Mouse (Mus musculus) intestine, embryonic 15.5 days (tissue): ENCODE results near the gene Uqcrh. TPM values are rescaled to one million over a fixed set of nuclear protein-coding genes. Genes with fewer than 3 reads are reported as not detected.

ENCODE experiments used
- polyA plus RNA-seq: library from polyadenylated mRNA; unstranded; fragments of >200 nt; fragmentation: Nextera tagmentation; extraction: Ambion mirVana; gene quantifications from 2 replicates; pipeline ENCODE4 v1.2.1, GENCODE M21; 2015

Uqcrh gene
- polyA plus RNA-seq, 1 experiment from 2014 or later, result 636 TPM

Other genes with a start within 250 kb of the Uqcrh start
- 12.4 and 15.9 TPM in 2 replicates for gene Mob3c, start 247.0 kb downstream of the Uqcrh start, polyA plus RNA-seq
- gene Mknk1, start 235.9 kb downstream of the Uqcrh start, polyA plus RNA-seq, result 26.9 and 36.8 TPM in 2 replicates
- not detected in 2 replicates for gene Kncn, start 190.7 kb downstream of the Uqcrh start, polyA plus RNA-seq
- not detected in 2 replicates for gene 6430628N08Rik, start 184.4 kb downstream of the Uqcrh start, polyA plus RNA-seq
- gene Dmbx1, start 135.1 kb downstream of the Uqcrh start, polyA plus RNA-seq, result not detected in 2 replicates
- gene Faah, start 57.1 kb downstream of the Uqcrh start, polyA plus RNA-seq, result 48.2 and 57.6 TPM in 2 replicates
- 30.1 and 31.0 TPM in 2 replicates for gene Nsun4, start 21.2 kb downstream of the Uqcrh start, polyA plus RNA-seq
- 70.9 and 71.6 TPM in 2 replicates for gene Lrrc41, start 198 bp upstream of the Uqcrh start, polyA plus RNA-seq
- gene Rad54l, start 48.6 kb upstream of the Uqcrh start, polyA plus RNA-seq, result 26.7 and 27.1 TPM in 2 replicates
- 45.8 and 48.0 TPM in 2 replicates for gene Pomgnt1, start 48.8 kb upstream of the Uqcrh start, polyA plus RNA-seq
- gene Lurap1, start 76.3 kb upstream of the Uqcrh start, polyA plus RNA-seq, result 1.5 and 1.6 TPM in 2 replicates
- gene Tspan1, start 92.5 kb upstream of the Uqcrh start, polyA plus RNA-seq, result 35.7 and 43.6 TPM in 2 replicates
- not detected in 2 replicates for gene 1700042G07Rik, start 98.3 kb upstream of the Uqcrh start, polyA plus RNA-seq
- not detected in 2 replicates for gene Gm49337, start 98.3 kb upstream of the Uqcrh start, polyA plus RNA-seq
- 7.0 and 7.9 TPM in 2 replicates for gene Pik3r3, start 146.5 kb upstream of the Uqcrh start, polyA plus RNA-seq